Mouse (Mus musculus): Measurements from ENCODE around the gene Phc3. TPM values are rescaled to one million over a fixed set of nuclear protein-coding genes. Genes with fewer than 3 reads are reported as not detected.
A peak's percentile ranks its signal among the peaks of the same experiment; 100 is the strongest.

Gene Phc3
- polyA plus RNA-seq (2015; fragmentation: Nextera tagmentation; extraction: Ambion mirVana): 7.8 and 8.2 TPM in 2 replicates

DNA sequence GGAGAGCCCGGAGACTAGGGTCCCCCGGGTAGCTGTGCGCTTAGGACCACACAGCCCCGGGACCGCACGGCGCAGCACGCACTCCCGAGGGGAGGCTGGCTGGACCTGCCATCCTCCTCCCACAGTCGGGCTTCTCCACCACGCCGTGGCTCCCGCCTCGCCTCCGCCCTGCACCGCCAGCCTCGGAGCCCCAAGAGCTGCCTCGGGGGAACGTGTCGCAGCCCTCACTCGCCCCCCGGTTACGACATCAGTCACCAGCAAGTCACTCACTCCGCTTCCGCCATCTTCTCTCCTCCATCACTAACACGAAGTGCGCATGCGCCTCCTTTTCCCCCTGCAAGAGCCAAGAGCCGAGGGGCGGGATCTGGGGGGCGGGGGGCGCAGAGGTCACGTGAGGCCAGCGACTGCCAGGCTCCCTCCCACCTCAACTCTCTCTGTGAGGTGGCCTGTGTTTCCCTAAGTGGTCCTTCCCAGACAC is at the start of gene Phc3:
TSS of gene Phc3 (minus strand) at position 312 of the 478 bp plus-strand sequence.
- ATAC-seq (ENCODE audit: insufficient read depth, low FRiP score, low read depth): peak; percentile 86
- peak within 1 kb of the TSS; percentile 90 for H3K27ac ChIP-seq
- peak within 1 kb of the TSS; percentile 66 for H3K9ac ChIP-seq
- peak within 1 kb of the TSS; percentile 59 for H3K4me2 ChIP-seq
- 0 out of 2 replicates have a peak, but pooled peaks cover 2% of the 10 kb centered on the region for H3K36me3 ChIP-seq
- H3K9me3 ChIP-seq: no peaks in the 10 kb centered on the region
- H3K4me3 ChIP-seq (replicated peaks): peak within 1 kb of the TSS; percentile 90
- 1% methylated on average over 33 of the region's 34 CpGs for WGBS
- no peaks in the 10 kb centered on the region for H3K27me3 ChIP-seq (replicated peaks)
- H3K4me1 ChIP-seq: no peaks in the 10 kb centered on the region

DNA sequence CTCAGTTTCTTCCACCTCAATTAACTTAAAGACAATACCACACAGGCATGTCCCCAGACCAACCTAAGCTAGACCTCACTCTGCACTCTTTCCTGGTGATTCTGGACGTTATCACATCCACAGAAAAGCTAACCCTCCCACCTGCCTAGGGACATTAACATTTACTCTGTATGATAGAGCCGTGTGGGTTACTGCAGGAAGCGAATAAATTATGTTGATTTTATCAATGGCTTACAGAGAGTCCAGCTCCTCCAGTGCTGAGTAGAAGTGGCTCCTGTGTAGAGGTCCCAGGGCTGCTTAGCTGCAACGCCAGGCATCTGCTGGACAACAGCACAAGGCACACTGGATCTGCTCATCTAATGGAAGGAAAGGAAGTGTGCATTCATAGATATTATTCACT is 48.4 kb upstream of the Phc3 start:
- Histone ChIP-seq H3K4me2 (no peak overlapping the region), H3K27me3 (replicated peaks) (no peaks in the 10 kb centered on the region), H3K4me1 (peaks cover 12% of the 10 kb centered on the region), H3K9ac (no peak overlapping the region), H3K4me3 (replicated peaks) (no peak overlapping the region), H3K27ac (no peak overlapping the region), H3K9me3 (no peaks in the 10 kb centered on the region), H3K36me3 (peaks cover 3% of the 10 kb centered on the region; the same call in 1 of the 2 replicates)
- ATAC-seq (ENCODE audit: insufficient read depth, low FRiP score, low read depth): no peak
- WGBS: 56% methylated on average over 4 of the region's 4 CpGs

DNA sequence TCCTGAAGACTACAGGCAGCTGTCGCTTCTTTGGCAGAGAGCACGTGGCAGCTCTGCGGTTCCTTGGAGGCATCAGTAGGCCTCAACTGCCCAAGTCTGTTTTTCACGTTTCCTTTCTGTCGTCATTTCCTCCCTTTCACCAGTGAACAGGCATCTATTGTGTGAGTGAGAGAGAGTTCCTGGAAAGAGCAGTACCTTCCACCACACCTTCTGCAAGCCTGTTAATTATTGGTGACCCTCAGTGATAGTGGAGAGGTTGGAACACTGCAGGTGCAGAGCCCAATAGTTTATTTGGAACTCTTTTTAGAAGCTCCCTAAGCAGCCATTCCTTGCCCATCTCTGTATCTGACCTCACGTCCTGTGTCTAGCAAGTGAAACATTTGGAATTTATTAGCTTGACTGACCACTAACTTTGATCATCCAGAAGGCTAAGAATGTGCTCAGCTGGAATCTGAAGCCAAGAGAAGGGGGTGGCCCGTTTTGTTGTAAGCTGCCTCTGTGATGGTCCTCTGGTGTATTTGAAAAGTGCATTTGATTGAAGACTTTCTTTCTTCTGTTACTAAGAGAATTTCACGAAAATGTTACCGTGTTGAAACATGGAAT is 47.5 kb upstream of the Phc3 start:
- no peak for ATAC-seq (ENCODE audit: insufficient read depth, low FRiP score, low read depth)
- Histone ChIP-seq H3K4me1 (peaks cover 12% of the 10 kb centered on the region), H3K9ac (no peak overlapping the region), H3K4me3 (replicated peaks) (no peak overlapping the region), H3K27me3 (replicated peaks) (no peaks in the 10 kb centered on the region), H3K4me2 (no peak overlapping the region), H3K27ac (peak overlapping the region; percentile 72), H3K36me3 (peaks cover 3% of the 10 kb centered on the region; the same call in 1 of the 2 replicates), H3K9me3 (no peaks in the 10 kb centered on the region)
- 39% methylated on average over 9 of the region's 9 CpGs for WGBS

DNA sequence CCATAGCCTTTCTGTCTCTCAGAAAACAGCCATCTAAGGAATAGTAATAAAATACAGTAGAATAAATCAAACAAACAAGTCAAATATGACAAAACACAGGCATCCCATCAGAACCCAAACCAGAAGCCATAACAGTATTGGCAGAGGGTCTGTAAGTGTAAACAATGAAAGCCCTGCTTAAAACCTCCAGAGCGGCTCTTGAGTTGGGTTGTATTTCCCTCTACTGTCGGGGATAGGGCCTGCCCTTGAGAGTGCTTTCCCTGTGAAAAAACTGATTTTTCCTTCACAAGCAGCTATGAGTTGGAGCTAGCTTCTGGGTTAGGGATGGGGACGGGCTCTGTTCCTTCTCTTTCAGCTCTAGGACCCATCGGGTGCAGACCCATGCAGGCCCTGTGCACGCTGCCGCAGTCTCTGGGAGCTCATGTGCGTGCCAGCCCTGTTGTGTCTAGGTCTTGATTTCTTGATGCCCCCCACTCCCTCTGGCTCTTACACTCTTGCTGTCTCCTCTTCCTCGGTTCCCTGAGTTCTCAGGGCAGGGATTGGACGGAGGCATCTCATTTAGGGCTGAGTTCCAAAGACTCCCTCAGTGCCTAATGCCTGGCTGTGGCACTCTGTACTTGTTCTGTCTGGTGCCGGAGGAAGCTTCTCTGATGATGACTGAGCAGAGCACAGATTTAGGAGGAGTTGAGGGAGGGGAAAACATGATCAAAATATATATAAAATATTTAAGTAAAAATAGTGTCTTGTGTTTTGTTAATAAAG is 46.6 kb upstream of the Phc3 start:
- H3K36me3 ChIP-seq: peaks cover 3% of the 10 kb centered on the region; the same call in 1 of the 2 replicates
- H3K4me1 ChIP-seq: peaks cover 12% of the 10 kb centered on the region
- H3K9ac ChIP-seq: no peak overlapping the region
- H3K27ac ChIP-seq: peak overlapping the region; percentile 72
- H3K4me2 ChIP-seq: peak overlapping the region; percentile 11; the same call in 1 of the 2 replicates
- peak; percentile 57; the same call in 1 of the 2 replicates for ATAC-seq (ENCODE audit: insufficient read depth, low FRiP score, low read depth)
- no peak overlapping the region for H3K4me3 ChIP-seq (replicated peaks)
- H3K27me3 ChIP-seq (replicated peaks): no peaks in the 10 kb centered on the region
- no peaks in the 10 kb centered on the region for H3K9me3 ChIP-seq
- WGBS: 57% methylated on average over 10 of the region's 10 CpGs

DNA sequence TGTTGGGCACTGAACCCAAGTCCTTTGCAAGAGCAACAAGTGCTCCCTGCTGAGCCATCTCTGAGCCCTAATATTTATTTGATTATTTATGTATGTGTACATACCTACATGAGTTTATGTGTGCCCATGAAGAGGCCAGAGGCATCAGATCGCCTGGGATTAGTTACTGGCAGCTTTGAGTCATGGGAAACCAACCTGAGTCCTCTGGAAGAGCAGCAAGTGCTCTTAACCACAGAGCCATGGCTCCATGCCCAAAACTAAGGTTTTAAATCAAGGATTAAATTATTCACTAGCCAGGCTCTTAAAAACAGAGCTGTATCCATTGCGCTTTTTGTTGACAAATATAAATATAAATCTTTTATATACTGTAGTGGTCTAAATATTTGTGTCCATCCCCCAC is 45.2 kb upstream of the Phc3 start:
- ATAC-seq (ENCODE audit: insufficient read depth, low FRiP score, low read depth): no peak

DNA sequence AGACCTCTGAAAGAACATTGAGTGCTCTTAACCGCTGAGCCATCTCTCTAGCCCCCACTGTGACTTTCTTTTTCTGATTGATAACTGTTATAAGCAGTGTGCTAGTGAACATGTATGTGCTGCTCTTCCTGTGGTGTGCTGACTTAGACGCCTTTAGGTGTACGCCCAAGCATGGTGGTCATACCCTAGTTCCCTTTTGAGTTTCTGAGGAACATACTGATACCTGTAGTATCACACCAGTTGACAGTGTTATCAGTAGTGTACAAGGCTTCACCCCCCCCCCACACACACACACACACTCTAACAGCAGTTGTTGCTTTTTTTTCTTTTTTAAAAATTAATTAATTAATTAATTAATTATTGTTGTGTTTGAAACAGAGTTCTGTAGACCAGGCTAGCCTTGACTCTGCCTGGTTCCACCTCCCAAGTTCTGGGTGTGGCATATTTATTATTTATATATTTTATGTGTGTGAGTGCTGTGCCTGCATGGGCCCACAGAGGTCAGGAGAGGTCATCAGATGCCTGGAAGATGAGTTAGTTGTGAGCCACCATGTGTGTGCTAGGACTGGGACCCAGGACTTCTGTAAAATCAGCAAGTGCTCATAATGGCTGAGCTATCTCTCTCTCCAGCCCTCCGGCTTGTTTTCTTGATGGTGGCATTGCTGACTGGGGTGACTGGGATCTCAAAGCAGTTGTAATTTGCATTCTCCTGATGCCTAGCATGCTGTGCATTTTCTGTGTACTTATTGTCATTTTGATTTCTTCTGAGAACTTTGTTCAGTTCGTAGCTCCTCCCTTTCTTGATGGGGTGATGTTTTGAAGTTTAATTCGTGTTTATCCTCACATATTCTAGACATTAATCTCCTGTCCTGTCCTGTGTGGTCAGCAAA is 35.4 kb upstream of the Phc3 start:
- peaks cover 15% of the 10 kb centered on the region for H3K4me1 ChIP-seq
- no peaks in the 10 kb centered on the region for H3K9me3 ChIP-seq
- no peaks in the 10 kb centered on the region for H3K27me3 ChIP-seq (replicated peaks)
- no peaks in the 10 kb centered on the region for H3K36me3 ChIP-seq
- H3K9ac ChIP-seq: no peak overlapping the region
- H3K4me3 ChIP-seq (replicated peaks): no peak overlapping the region
- ATAC-seq (ENCODE audit: insufficient read depth, low FRiP score, low read depth): no peak
- H3K4me2 ChIP-seq: no peak overlapping the region
- 84% methylated on average over 6 of the region's 6 CpGs for WGBS
- no peak overlapping the region for H3K27ac ChIP-seq

More for the DNA sequence above, 45.2 kb upstream of the Phc3 start:
- H3K4me1 ChIP-seq: peaks cover 12% of the 10 kb centered on the region
- H3K36me3 ChIP-seq: no peaks in the 10 kb centered on the region
- WGBS: 86% methylated on average over 2 of the region's 2 CpGs
- H3K27me3 ChIP-seq (replicated peaks): no peaks in the 10 kb centered on the region
- H3K9ac ChIP-seq: no peak overlapping the region
- H3K27ac ChIP-seq: no peak overlapping the region
- no peaks in the 10 kb centered on the region for H3K9me3 ChIP-seq
- H3K4me2 ChIP-seq: no peak overlapping the region
- no peak overlapping the region for H3K4me3 ChIP-seq (replicated peaks)

DNA sequence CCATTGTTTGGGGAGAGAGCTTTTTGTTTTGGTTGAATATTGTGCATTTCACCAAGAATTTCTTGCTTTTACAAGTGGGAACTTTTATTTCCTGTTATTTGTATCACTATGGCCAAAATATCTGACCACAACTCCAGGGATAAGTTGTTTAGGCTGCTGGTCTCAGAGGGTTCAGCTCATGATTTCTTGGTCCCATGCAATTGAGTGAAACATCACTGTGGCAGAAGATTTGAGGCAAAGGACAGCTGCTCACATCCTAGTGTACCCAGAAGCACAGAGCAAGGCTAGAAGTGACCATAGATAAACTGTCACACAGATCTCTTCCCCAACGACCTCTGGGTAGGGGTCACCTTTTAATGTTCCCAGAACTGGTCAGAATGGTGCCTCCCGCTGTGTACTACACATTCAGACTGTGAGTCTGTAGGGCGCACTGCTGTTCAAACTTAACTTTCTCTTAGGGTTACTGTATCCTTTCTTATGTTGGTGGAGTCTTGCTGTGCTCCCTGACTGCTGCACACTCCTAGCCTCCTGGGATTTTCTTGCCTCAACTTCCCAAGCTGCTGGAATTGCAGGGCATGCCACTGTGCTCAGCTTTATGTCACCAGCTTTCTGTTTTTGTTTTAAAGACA is 31.9 kb upstream of the Phc3 start:
- Histone ChIP-seq H3K4me3 (replicated peaks) (no peak overlapping the region), H3K27ac (no peak overlapping the region), H3K4me1 (peaks cover 27% of the 10 kb centered on the region), H3K4me2 (no peak overlapping the region), H3K27me3 (replicated peaks) (no peaks in the 10 kb centered on the region), H3K9ac (no peak overlapping the region), H3K9me3 (no peaks in the 10 kb centered on the region), H3K36me3 (no peaks in the 10 kb centered on the region)
- no peak for ATAC-seq (ENCODE audit: insufficient read depth, low FRiP score, low read depth)
- WGBS: 55% methylated on average over 3 of the region's 3 CpGs

DNA sequence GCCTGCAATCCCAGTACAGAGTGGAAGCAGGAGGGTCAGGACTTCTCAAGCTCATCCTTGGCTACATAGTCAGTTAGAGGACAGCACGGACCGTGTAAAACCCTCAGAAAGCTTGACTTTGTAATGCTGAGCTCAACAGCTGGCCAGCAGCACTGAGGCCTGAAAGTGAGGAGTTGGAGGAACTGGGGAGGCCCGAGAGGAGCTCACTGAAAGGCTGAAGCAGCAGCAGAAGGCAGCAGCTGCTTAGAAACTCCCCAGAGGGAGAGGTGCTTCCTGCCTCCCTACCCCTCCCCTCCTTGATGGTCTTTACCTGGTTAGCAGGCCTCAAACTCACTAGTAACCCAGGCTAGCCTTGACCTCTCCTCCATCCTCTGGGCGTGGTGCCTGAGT is 30.8 kb upstream of the Phc3 start:
- H3K4me2 ChIP-seq: peak overlapping the region; percentile 37
- H3K4me3 ChIP-seq (replicated peaks): no peak overlapping the region
- ATAC-seq (ENCODE audit: insufficient read depth, low FRiP score, low read depth): 0 out of 2 replicates have a peak, but pooled peaks have one; percentile 0
- H3K27ac ChIP-seq: peak overlapping the region; percentile 94
- peaks cover 27% of the 10 kb centered on the region for H3K4me1 ChIP-seq
- H3K9ac ChIP-seq: no peak overlapping the region
- no peaks in the 10 kb centered on the region for H3K36me3 ChIP-seq
- WGBS: 17% methylated on average over 4 of the region's 4 CpGs
- no peaks in the 10 kb centered on the region for H3K27me3 ChIP-seq (replicated peaks)
- H3K9me3 ChIP-seq: no peaks in the 10 kb centered on the region

DNA sequence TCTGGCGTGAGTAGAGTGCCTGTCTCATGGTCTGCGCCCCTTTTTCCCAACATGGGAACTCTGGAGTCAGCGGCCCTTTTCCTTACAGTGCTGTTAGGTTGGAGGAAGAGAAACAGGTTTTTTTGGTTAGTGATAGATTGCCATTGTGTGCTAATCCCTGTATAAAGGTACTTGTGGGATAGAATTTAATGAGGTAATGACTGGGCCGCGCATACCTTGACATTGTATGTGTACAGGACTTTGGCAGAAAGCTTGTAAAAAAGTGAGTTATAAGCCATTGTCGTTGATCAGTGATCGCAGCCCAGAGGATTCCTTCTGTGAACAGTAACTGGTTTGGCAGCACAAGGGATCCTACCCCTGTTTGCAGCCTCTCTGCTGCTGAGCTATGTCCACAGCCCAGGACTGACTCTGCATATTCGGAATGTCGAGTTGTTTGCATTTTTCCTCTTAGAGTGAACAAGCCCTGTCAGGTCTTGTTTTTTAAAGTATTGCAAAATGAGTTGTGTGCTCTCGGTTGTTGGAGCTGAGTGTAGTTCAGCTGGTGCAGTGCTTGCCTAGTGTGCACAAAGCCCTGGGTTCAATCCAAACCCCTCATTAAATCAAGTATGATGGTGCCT is 30.3 kb upstream of the Phc3 start:
- WGBS: 33% methylated on average over 10 of the region's 10 CpGs
- Histone ChIP-seq H3K27ac (peak overlapping the region; percentile 94), H3K4me3 (replicated peaks) (0 out of 2 replicates have a peak overlapping the region, but pooled peaks have one; percentile 13), H3K9me3 (no peaks in the 10 kb centered on the region), H3K36me3 (no peaks in the 10 kb centered on the region), H3K27me3 (replicated peaks) (no peaks in the 10 kb centered on the region), H3K4me1 (peaks cover 27% of the 10 kb centered on the region), H3K9ac (no peak overlapping the region), H3K4me2 (peak overlapping the region; percentile 37)
- peak; percentile 23 for ATAC-seq (ENCODE audit: insufficient read depth, low FRiP score, low read depth)

DNA sequence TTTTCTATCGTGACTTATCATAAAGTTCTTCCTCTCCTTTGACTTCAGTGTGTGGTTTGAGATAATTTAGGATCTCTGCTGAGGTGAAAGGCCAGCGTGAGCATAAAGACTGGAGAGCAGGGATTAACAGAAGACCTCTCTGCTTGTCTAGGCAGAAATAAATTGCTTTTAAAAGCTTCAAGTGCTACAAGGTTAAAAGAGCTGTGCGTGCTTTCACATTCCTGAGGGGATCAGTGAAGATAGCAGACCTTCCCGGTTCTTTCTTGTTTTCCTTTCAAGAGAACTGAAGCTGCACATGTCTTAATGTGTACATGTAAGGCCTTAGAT is 27.4 kb upstream of the Phc3 start:
- no peaks in the 10 kb centered on the region for H3K9me3 ChIP-seq
- H3K27ac ChIP-seq: peak overlapping the region; percentile 77; the same call in 1 of the 2 replicates
- H3K36me3 ChIP-seq: no peaks in the 10 kb centered on the region
- H3K9ac ChIP-seq: peak overlapping the region; percentile 91; the same call in 1 of the 2 replicates
- peak overlapping the region; percentile 97 for H3K4me3 ChIP-seq (replicated peaks)
- 3% methylated on average over 4 of the region's 4 CpGs for WGBS
- ATAC-seq (ENCODE audit: insufficient read depth, low FRiP score, low read depth): no peak
- H3K4me1 ChIP-seq: peaks cover 27% of the 10 kb centered on the region
- no peaks in the 10 kb centered on the region for H3K27me3 ChIP-seq (replicated peaks)
- peak overlapping the region; percentile 52 for H3K4me2 ChIP-seq

All from stomach, embryonic 15.5 days (tissue).